Mouse (Mus musculus) G1E-ER4 (cell line): Measurements from ENCODE around the gene Cacfd1. TPM values are rescaled to one million over a fixed set of nuclear protein-coding genes. Genes with fewer than 3 reads are reported as not detected.

ENCODE experiments used
- GATA1 ChIP-seq: IDR thresholded peaks from one replicate; pipeline ENCODE4 v1.8.0; 2012; ENCODE audit warnings: low read length, inconsistent platforms
- polyA plus RNA-seq: library from polyadenylated mRNA; stranded (reverse); fragments of >175 nt; gene quantifications from 2 replicates; pipeline ENCODE4 v1.2.3, GENCODE M21; 2012

The Cacfd1 gene
- polyA plus RNA-seq = 9.2 and 11.8 TPM in 2 replicates

- TF ChIP-seq GATA1 = no peak
These were observed at the start of gene Cacfd1 for GRCm38 (mm10) chr2:27009714-27010244. Gene Cacfd1, plus strand, starts transcription at chr2:27009926.

- no peak for TF ChIP-seq GATA1
These were observed 49.0 kb upstream of the Cacfd1 start for GRCm38 (mm10) chr2:26960756-26961155.

GRCm38 (mm10) chr2:26963923-26964723 lies 45.6 kb upstream of the Cacfd1 start, which contains the start of gene Rexo4:
Gene Rexo4, minus strand, starts transcription at chr2:26964386.
- TF ChIP-seq GATA1 = no peak

DNA sequence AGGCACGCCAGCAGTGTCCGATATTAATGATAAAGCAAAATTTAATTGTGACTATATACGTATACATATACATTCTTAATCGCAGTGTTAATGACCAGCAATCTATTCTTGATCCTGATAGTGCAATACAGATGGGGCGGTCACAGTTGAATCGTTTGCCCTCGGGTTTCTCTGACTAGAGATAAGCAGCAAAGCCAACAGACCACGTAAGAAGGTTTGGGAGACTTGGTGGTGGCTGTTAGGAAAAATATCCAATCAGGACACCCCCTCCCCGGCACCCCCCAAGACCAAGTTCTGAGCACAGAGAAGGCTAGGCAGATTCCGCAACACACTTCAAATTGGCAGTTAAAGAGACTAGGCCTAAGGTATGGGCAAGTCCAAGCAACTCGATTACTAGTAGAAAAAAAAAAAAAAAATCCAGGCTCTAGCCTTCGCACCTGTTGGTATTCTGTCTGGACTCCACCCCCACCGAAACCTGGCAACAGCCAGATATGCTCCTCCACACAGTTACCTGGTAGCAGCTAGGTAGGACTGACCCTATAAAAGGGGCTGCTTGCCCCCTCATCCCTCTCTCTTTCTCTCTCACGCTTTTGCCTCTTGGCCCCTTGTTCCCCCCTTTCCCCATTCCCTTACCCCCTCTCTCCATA lies 44.9 kb upstream of the Cacfd1 start:
- no peak for TF ChIP-seq GATA1

- TF ChIP-seq GATA1 = no peak
These were observed 42.5 kb upstream of the Cacfd1 start for GRCm38 (mm10) chr2:26967262-26967661.

- no peak for TF ChIP-seq GATA1
These were observed 36.6 kb upstream of the Cacfd1 start, which contains the start of gene Adamts13 for GRCm38 (mm10) chr2:26973116-26973515. Gene Adamts13, plus strand, starts transcription at chr2:26973416.

DNA sequence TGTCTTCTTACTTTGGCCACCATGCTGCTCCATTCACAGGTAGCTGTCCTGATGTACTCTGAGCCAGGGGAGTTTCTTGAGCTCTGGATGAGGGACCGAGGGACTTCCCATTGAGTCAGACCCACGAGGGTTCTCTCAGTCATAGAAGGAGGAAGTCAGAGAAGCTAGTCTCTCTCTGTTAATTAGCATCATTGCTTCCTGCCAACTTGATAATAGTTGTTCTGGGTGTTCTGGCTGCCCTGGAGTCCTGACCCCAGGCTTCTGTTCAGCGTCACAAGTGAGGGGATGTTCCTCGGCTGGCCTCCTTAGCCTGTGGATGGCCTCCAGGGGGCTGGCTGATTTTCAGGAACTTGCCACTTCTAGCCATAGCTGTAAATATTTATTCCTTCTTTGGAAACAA lies 35.8 kb upstream of the Cacfd1 start:
- TF ChIP-seq GATA1 = no peak

- no peak for TF ChIP-seq GATA1
These were observed 29.4 kb upstream of the Cacfd1 start for GRCm38 (mm10) chr2:26980361-26980760.

- no peak for TF ChIP-seq GATA1
These were observed 25.5 kb upstream of the Cacfd1 start for GRCm38 (mm10) chr2:26984179-26984578.

DNA sequence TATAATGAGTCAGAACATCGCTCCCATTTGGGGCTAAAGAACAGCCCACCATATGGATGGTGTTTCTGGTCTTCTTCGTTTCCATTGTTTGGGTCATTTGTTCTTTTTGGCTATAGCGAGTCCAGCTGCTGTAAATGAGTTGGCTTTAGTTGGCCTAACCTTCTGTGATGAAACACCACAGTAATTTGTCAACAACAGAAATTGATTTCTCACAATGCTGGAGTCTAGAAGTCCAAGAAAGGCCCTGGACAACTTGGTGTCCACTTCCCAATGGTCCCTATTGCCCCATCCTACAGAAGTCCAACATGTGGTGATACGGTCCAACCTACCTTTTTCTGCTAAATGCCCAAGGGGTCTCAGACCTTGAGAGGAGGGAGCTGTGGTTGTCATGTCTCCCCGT lies 25.1 kb upstream of the Cacfd1 start:
- no peak for TF ChIP-seq GATA1

GRCm38 (mm10) chr2:26993936-26994335 lies 15.8 kb upstream of the Cacfd1 start:
- no peak for TF ChIP-seq GATA1

DNA sequence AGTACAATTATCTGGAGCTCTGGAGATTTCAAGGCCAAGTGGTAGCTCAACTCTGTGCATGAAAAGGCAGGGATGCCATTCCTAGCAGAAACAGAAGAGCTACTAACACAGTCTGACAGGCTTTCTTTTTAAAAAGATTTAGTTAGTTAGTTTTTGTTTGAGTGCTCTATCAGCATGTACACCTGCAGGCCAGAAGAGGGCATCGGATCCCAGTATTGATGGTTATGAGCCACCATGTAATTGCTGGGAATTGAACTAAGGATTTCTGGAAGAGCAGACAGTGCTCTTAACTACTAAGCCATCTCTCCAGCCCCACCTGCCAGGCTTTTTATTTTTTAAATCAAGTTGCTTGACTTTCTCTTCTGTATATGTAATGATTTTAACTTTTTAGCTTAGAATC lies 12.2 kb upstream of the Cacfd1 start:
- no peak for TF ChIP-seq GATA1

GRCm38 (mm10) chr2:26997993-26998392 lies 11.7 kb upstream of the Cacfd1 start:
- no peak for TF ChIP-seq GATA1

DNA sequence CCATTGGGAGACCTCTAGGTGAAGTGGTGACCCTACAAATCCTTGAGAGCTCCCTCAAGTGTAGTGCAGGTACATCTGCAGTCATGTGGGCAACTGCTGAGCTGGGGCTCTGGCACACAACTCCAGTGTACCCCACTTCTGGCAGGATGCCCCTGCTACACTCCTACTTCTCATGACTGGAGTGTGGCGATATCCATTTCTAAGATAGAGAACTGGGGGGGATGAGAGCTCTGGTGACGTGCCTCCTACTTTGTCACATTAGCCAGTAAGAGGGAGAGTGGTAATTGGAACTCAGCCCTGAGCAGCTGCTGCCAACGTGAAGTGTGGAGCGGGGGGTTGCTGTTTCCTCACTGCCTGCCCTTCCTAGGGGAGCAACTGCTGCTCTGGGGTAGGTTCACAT lies 3.5 kb upstream of the Cacfd1 start:
- TF ChIP-seq GATA1 = no peak

DNA sequence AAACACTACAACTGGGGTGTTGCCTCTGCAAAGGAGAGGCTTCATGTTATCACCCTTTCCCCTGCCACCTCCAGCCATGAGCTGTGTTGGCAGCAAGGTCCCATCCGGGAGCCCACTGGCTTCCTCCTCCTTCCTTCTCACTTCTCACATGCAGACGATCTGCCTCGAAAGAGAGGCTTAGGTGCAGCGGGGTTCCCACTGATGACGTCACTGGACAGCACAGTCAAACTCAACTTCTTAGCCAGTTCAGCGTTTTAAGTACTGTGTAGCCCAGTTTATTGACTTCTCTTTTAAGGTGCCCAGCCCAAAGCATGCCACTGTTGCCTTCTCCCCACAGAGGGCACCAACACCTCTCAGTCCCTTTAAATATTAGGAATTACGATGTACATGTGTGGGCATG lies 2.0 kb upstream of the Cacfd1 start:
- TF ChIP-seq GATA1 = no peak

- TF ChIP-seq GATA1 = no peak
These were observed 8.1 kb downstream of the Cacfd1 start for GRCm38 (mm10) chr2:27017802-27018201.
